Mouse (Mus musculus) stomach, embryonic 16.5 days (tissue): ENCODE results near the gene Boc. TPM values are rescaled to one million over a fixed set of nuclear protein-coding genes. Genes with fewer than 3 reads are reported as not detected.

Experiments
- ATAC-seq: fragments of 200-750 bp; cut with Nextera tagmentation; 2 replicates; pipeline ENCODE4 v1.8.0; 2017; ENCODE audit warnings: moderate number of reproducible peaks, moderate TSS enrichment; ENCODE audit not compliant: insufficient read depth, low FRiP score
- H3K27ac ChIP-seq: fragments of 300-500 bp; sonication (generic); 2 replicates; pipeline ENCODE4 v1.5.1; 2014; ENCODE audit warnings: low read length
- H3K27me3 ChIP-seq: fragments of 300-500 bp; sonication (generic); 2 replicates; pipeline ENCODE4 v1.6.1; 2014; ENCODE audit warnings: low read length, control low read depth, mixed read lengths; ENCODE audit not compliant: control insufficient read depth, insufficient read depth
- H3K36me3 ChIP-seq: fragments of 300-500 bp; sonication (generic); 2 replicates; pipeline ENCODE4 v1.6.1; 2014; ENCODE audit warnings: low read length; ENCODE audit not compliant: control insufficient read depth, insufficient read depth
- H3K4me1 ChIP-seq: fragments of 300-500 bp; sonication (generic); 2 replicates; pipeline ENCODE4 v1.6.1; 2014; ENCODE audit warnings: low read length, control low read depth, mixed read lengths; ENCODE audit not compliant: control insufficient read depth, insufficient read depth
- H3K4me2 ChIP-seq: fragments of 300-500 bp; sonication (generic); 2 replicates; pipeline ENCODE4 v1.6.1; 2014; ENCODE audit warnings: low read depth, low read length, mixed read lengths
- H3K4me3 ChIP-seq: fragments of 300-500 bp; sonication (generic); replicated peaks from 2 replicates; pipeline ENCODE4 v1.5.1; 2014; ENCODE audit warnings: mild to moderate bottlenecking, low read length
- H3K9ac ChIP-seq: fragments of 300-500 bp; sonication (generic); 2 replicates; pipeline ENCODE4 v1.6.1; 2014; ENCODE audit warnings: low read length
- H3K9me3 ChIP-seq: fragments of 300-500 bp; sonication (generic); replicated peaks from 2 replicates; pipeline ENCODE4 v1.6.1; 2016; ENCODE audit warnings: low read length, control low read depth; ENCODE audit not compliant: control insufficient read depth
- WGBS: fragments of 180-500 bp; shearing (Covaris S2); extraction: QIAGEN DNeasy Blood & Tissue Kit; methylation state at CpG from one replicate; pipeline ENCODE4 v1.1.7; 2014; 5-methylcytosine and 5-hydroxymethylcytosine counted together
- polyA plus RNA-seq: library from polyadenylated mRNA; unstranded; fragments of >200 nt; fragmentation: Nextera tagmentation; extraction: Ambion mirVana; gene quantifications from 2 replicates; pipeline ENCODE4 v1.2.1, GENCODE M21; 2015

The Boc gene
- 16.9 and 17.9 TPM in 2 replicates for polyA plus RNA-seq

DNA sequence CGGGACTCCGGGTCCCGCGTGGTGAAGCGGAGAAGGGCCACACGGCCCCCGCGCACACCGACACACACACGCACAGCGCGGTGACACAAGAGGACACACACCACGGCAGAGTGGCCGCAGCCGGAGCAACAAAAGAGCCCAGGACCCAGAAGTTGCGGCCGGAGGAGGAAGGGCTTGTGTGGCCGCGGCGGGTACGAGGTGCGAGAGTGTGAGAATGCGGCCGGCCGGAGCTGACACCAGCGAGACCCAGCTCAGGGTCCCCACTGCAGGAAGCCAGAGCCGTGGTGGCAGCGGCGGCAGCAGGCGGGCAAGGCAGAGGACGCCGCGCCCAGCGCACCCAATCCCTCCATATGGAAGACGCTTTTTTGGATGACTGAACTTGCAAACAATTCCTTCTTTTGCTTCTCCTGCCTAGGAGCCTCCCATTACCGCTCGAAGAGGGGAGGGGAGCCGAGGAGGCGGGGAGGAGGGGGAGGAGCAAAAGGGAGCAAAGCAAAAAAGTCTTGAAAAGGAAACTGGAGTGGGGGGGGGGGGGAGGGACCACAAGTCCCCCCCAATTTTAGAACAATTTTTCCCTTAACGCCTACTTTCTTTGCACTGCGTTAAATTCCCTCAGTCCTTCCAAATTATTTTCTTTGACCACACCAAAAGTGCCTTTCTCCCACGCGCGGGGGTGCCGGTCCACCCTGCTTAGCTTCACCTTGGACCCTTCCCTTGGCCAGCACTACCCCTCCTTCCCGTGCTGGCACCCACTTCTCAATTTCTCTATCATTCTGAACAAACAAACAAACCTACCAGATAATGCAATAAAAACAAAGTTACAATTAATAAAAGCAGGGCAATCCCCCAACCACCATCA is at the start of gene Boc:
TSS of gene Boc (minus strand) at position 427 of the 859 bp plus-strand sequence.
- no peaks in the 10 kb centered on the region for H3K9me3 ChIP-seq
- H3K27ac ChIP-seq = peak within 1 kb of the TSS; percentile 92
- under 1% methylated on average over 45 of the region's 46 CpGs for WGBS
- H3K9ac ChIP-seq = peak within 1 kb of the TSS; percentile 95
- H3K4me3 ChIP-seq = peak within 1 kb of the TSS; percentile 73
- H3K27me3 ChIP-seq = no peaks in the 10 kb centered on the region
- no peaks in the 10 kb centered on the region for H3K36me3 ChIP-seq
- peak; percentile 83 for ATAC-seq
- H3K4me1 ChIP-seq = peaks cover 8% of the 10 kb centered on the region; the same call in 1 of the 2 replicates
- peak within 1 kb of the TSS; percentile 63 for H3K4me2 ChIP-seq

DNA sequence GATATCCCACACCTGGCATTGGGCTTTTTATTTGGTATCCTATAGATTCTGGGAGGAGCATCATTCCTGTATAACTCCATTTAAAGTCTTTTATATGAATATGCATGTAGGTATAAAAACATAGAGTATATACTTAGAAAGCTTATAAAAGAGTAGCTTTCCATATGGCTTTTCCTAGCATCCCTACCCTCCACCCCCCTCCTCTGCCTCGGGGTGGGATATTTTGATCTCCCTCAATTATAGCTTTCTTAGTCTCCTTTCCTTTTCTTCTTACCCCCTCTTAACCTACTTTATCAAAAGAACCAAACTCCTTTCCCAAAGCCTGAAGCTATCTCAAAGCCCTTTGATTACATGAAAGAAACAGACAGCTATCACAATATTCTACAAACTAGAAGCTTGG is 47.9 kb upstream of the Boc start:
- H3K9ac ChIP-seq = no peak overlapping the region
- ATAC-seq = no peak
- 84% methylated on average over 1 of the region's 1 CpGs for WGBS
- no peak overlapping the region for H3K4me2 ChIP-seq
- no peaks in the 10 kb centered on the region for H3K9me3 ChIP-seq
- H3K4me3 ChIP-seq = no peak overlapping the region
- no peak overlapping the region for H3K27ac ChIP-seq
- peaks cover 6% of the 10 kb centered on the region for H3K4me1 ChIP-seq
- H3K27me3 ChIP-seq = no peaks in the 10 kb centered on the region
- H3K36me3 ChIP-seq = no peaks in the 10 kb centered on the region

DNA sequence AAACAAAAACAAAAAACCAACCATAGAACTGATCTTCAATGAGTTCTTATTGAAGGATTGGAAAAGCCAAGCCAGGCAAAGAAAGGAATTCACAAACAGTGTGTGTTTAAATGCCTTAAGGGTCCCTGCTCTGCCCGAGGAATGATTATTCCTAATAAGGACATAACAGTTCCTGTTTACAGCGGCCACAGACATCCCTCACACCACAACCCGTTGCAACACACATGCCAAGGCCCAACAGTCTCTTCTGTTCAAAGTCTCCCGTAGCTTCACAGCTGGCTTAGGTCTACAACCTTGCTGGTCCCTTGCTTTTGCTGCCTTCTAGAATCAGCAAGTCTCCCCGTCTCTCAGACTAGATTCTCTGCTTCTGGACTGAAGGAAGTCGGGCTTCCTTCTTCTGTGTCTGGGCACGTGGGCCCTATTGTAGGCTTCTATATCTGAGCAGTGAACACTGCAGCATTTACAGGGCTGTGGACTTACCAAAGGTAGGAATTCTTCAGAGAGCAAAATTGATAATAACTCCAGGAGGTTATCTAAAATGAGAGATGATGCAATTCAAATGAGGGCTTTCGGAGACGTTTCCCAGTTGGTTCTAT is 45.4 kb upstream of the Boc start:
- 44% methylated on average over 9 of the region's 9 CpGs for WGBS
- Histone ChIP-seq H3K27me3 (no peaks in the 10 kb centered on the region), H3K4me1 (peaks cover 6% of the 10 kb centered on the region), H3K9ac (no peak overlapping the region), H3K4me2 (no peak overlapping the region), H3K4me3 (no peak overlapping the region), H3K9me3 (no peaks in the 10 kb centered on the region), H3K36me3 (no peaks in the 10 kb centered on the region), H3K27ac (no peak overlapping the region)
- no peak for ATAC-seq

DNA sequence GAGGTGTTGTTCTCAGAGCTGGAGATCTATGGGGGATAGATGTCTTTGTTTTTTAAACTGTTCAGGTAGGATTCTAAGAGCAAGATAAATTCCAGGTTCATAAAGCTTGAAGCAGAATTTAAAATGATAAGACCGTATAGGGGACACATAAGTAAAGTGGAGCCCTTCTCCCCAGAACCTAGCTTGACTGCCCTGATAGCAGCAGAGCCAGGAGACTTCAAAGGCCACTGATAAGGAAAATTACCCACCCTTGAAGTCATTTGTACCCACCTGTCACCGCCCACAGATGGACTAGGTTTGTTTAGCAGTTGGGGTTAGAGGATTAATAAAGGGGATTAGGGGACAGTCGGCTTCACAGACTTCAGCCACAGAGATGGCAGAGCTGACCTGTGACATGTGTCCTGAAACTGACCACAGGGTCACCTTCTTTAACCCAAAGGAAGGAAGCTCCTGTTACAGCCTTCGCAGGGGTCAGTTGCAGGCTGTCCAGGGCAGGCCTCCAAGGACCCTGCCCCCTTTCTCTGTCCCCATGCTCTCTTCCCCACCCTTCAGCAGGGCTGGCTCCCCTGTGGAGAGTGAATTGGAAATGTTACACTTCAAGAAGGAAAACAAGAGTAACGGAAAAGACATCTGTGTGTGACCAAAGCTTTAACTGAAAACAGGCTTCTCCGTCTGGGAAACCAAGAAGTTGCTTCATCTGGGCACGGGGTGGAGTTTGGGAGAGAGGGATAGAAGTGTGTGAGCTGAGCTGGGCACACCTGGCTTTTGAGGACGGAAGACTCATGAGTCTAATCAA is 43.5 kb upstream of the Boc start:
- H3K9me3 ChIP-seq = no peaks in the 10 kb centered on the region
- no peaks in the 10 kb centered on the region for H3K27me3 ChIP-seq
- H3K4me2 ChIP-seq = no peak overlapping the region
- H3K4me3 ChIP-seq = no peak overlapping the region
- H3K4me1 ChIP-seq = peaks cover 8% of the 10 kb centered on the region
- no peak overlapping the region for H3K9ac ChIP-seq
- no peak overlapping the region; the same call in 1 of the 2 replicates for H3K27ac ChIP-seq
- 35% methylated on average over 8 of the region's 8 CpGs for WGBS
- H3K36me3 ChIP-seq = no peaks in the 10 kb centered on the region
- ATAC-seq = no peak; the same call in 1 of the 2 replicates

DNA sequence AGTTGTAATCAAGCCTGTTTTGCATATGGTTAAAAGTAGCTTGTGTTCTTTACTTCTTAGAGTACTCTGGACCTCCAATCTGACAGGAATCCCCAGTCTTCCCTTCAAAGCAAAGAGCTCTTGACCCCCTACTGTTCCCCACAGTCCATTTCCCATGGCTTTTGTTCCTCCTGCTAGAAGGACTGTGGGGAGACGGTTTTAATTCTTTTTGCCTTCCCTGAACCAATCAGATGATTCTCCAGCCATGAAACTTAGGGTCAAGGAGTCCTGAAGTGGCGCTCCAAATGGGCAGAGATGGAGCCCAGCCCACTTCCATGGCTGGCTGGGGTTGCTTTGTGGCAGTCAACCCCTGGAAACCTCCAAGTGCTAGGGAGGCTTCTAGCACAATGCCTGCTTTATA is 42.5 kb upstream of the Boc start:
- no peak for ATAC-seq
- H3K4me2 ChIP-seq = no peak overlapping the region
- H3K9me3 ChIP-seq = no peaks in the 10 kb centered on the region
- WGBS = 47% methylated on average over 2 of the region's 2 CpGs
- H3K27ac ChIP-seq = no peak overlapping the region
- no peak overlapping the region for H3K4me3 ChIP-seq
- peaks cover 8% of the 10 kb centered on the region for H3K4me1 ChIP-seq
- no peak overlapping the region for H3K9ac ChIP-seq
- no peaks in the 10 kb centered on the region for H3K27me3 ChIP-seq
- H3K36me3 ChIP-seq = no peaks in the 10 kb centered on the region

DNA sequence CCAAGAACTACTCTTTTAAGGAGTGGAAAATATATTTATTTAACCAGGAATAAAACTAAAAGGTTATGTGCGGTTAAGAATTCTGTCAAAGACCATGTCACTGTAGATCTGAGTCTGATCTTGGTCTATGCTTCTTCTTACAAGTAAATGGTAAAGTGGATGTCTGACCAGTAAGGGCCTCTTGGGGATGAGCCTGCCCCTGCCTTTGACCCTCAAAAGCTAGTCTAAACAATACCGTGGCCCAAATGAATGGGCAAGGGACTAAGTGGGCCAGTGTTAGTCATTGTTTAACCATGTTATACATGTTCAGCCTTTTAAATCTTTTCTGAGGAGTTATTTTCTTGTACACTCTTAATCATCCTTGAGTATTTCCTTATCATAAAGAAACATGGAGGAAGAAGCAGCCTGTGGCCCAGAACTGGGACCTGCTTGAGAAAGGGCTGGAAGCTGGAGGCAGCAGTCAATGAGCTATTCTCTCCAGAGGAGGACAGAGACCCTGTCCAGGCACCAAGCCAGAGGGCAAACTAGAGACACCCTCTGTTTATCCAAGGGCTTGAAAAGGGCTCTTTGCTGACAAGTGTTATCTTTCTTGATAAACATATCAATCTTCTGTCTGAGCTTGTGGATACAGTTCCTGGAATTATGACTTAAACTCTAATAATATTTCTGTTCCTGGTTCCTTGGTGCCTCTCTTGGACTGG is 38.6 kb upstream of the Boc start:
- Histone ChIP-seq H3K27ac (no peak overlapping the region), H3K9me3 (no peaks in the 10 kb centered on the region), H3K4me1 (peaks cover 8% of the 10 kb centered on the region), H3K27me3 (no peaks in the 10 kb centered on the region), H3K4me3 (no peak overlapping the region), H3K9ac (no peak overlapping the region), H3K4me2 (no peak overlapping the region), H3K36me3 (no peaks in the 10 kb centered on the region)
- ATAC-seq = no peak
- WGBS = 53% methylated on average over 2 of the region's 2 CpGs

DNA sequence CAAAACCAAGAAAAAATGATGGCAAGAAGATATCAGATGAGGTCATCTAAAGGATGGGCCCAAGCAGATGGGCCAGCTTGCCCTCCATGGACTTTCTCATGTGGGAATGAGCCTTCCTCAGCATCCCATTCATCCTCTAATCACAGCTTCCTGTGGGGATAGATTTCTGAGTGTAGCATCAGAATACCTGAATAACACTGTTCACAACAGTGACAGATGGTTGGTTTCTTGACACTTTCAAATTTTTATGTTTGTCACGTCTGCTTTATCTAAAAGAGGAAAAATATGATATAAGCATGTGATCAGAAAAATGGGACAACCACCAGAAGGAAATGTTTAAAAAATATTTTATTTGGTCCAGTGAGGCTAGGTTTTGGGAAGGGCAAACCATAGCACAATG is 30.8 kb upstream of the Boc start:
- Histone ChIP-seq H3K27ac (no peak overlapping the region), H3K27me3 (no peaks in the 10 kb centered on the region), H3K36me3 (no peaks in the 10 kb centered on the region), H3K9ac (no peak overlapping the region), H3K4me2 (no peak overlapping the region), H3K4me1 (no peaks in the 10 kb centered on the region), H3K9me3 (no peaks in the 10 kb centered on the region), H3K4me3 (no peak overlapping the region)
- ATAC-seq = no peak
- WGBS = 76% methylated on average over 1 of the region's 1 CpGs

DNA sequence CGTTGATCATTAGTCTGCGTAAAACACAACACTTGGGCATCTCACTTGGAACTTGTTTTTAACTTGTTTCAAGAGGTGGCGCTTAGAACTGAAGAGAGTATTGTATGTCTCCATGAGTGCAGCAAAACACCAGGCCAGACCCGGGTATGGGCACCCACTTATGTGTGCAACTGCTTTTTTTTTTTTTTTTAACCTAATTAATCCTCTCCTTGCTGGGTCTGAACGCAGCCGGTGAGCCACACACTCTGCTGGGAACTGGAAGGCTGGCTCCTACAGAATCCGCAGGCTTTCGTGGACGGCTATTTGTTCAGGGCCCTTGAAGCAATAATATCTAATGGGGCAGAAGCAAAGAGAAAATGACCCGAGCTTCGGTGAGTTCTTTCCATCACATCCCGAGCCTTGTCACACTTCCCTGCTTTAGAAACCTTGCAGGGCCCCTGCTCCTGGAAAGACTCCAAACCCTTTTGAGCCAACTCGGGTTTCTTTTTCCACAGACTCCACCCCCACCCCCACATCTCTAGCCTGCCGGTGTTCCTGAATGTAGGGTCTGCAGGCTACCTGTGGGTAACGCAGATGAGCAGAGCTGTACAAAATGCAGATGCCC is 20.8 kb upstream of the Boc start:
- H3K9ac ChIP-seq = no peak overlapping the region
- H3K4me1 ChIP-seq = peaks cover 8% of the 10 kb centered on the region
- no peaks in the 10 kb centered on the region for H3K36me3 ChIP-seq
- H3K27ac ChIP-seq = no peak overlapping the region
- no peak; the same call in 1 of the 2 replicates for ATAC-seq
- no peak overlapping the region for H3K4me3 ChIP-seq
- H3K4me2 ChIP-seq = peak overlapping the region; percentile 14; the same call in 1 of the 2 replicates
- 23% methylated on average over 15 of the region's 15 CpGs for WGBS
- no peaks in the 10 kb centered on the region for H3K27me3 ChIP-seq
- H3K9me3 ChIP-seq = no peaks in the 10 kb centered on the region
